Mouse (Mus musculus) limb, embryonic 13.5 days (tissue): ENCODE data around the gene Ube2cbp. TPM values are rescaled to one million over a fixed set of nuclear protein-coding genes. Genes with fewer than 3 reads are reported as not detected.

Source experiments
- polyA plus RNA-seq: library from polyadenylated mRNA; unstranded; fragments of >200 nt; fragmentation: Nextera tagmentation; extraction: Ambion mirVana; gene quantifications from 2 replicates; pipeline ENCODE4 v1.2.1, GENCODE M21; 2015

The Ube2cbp gene
- polyA plus RNA-seq, 1 experiment from 2014 or later: 5.6 TPM

Other genes with a start within 250 kb of the Ube2cbp start
- 17.1 and 18.6 TPM in 2 replicates for gene Dop1a, start 2.2 kb upstream of the Ube2cbp start, polyA plus RNA-seq
- 42.0 and 42.2 TPM in 2 replicates for gene Pgm3, start 106.9 kb upstream of the Ube2cbp start, polyA plus RNA-seq
- 2.5 and 2.7 TPM in 2 replicates for gene Rwdd2a, start 107.0 kb upstream of the Ube2cbp start, polyA plus RNA-seq
- 21.8 and 22.5 TPM in 2 replicates for gene Me1, start 231.0 kb upstream of the Ube2cbp start, polyA plus RNA-seq